Comparison of ENCODE assay signal across 8 mouse cellular contexts in genomic region chr9:73040080-73040479, GRCm38 (mm10). TPM values are rescaled to one million over a fixed set of nuclear protein-coding genes. Genes with fewer than 3 reads are reported as not detected.
DNase-seq lines count a peak whose midpoint lies in the region; ATAC-seq and TF ChIP-seq lines count a peak whose summit lies in the region.

TSS of gene Pigb (minus strand) at chr9:73040378.

- H3K9me3 ChIP-seq in forebrain, embryonic 16.5 days (ENCODE audit: control insufficient read depth, low read length): no peaks in the 10 kb centered on the region
- H3K9me3 ChIP-seq in limb, embryonic 14.5 days (ENCODE audit: control insufficient read depth, low read length): no peaks in the 10 kb centered on the region

- no peaks in the 10 kb centered on the region for H3K27me3 ChIP-seq in forebrain, embryonic 16.5 days (replicated peaks; ENCODE audit: control insufficient read depth, insufficient read depth, low read length)
- H3K27me3 ChIP-seq in limb, embryonic 14.5 days (ENCODE audit: control insufficient read depth, insufficient read depth, low read length): no peaks in the 10 kb centered on the region

- peak within 1 kb of the TSS; percentile 96 for H3K4me3 ChIP-seq in forebrain, embryonic 16.5 days (replicated peaks; ENCODE audit: low read length)
- peak within 1 kb of the TSS; percentile 78 for H3K4me3 ChIP-seq in limb, embryonic 14.5 days (replicated peaks; ENCODE audit: low read length)

- ATAC-seq in forebrain, embryonic 16.5 days: no peak
- no peak for ATAC-seq in limb, embryonic 14.5 days (ENCODE audit: low FRiP score, low read depth)

- H3K36me3 ChIP-seq in forebrain, embryonic 16.5 days (ENCODE audit: control insufficient read depth, insufficient read depth): no peaks in the 10 kb centered on the region
- peaks cover 10% of the 10 kb centered on the region for H3K36me3 ChIP-seq in limb, embryonic 14.5 days (ENCODE audit: control insufficient read depth, insufficient read depth, low read length)

- no peak for DNase-seq in left cerebral cortex, adult 18-20 months (ENCODE audit: low spot score in 2 of 2)
- no peak for DNase-seq in left cerebral cortex, adult 11 months (ENCODE audit: low spot score)
- no peak for DNase-seq in adrenal gland, adult 8-10 months
- no peak for DNase-seq in limb, embryonic 14.5 days (ENCODE audit: low spot score)
- DNase-seq in ovary, postnatal 14 days (ENCODE audit: low spot score): no peak
- no peak for DNase-seq in embryo, embryonic 11 days
- DNase-seq in gastrocnemius, adult 18-20 months (ENCODE audit: low spot score): no peak

- no peak for TF ChIP-seq POLR2A in limb, embryonic 14.5 days (IDR thresholded peaks at IDR 0.05; ENCODE audit: borderline replicate concordance, extremely low read depth, insufficient read depth, insufficient read length)

- H3K4me1 ChIP-seq in forebrain, embryonic 16.5 days (replicated peaks; ENCODE audit: control insufficient read depth, insufficient read depth, low read length): peaks cover 24% of the 10 kb centered on the region
- peaks cover 15% of the 10 kb centered on the region for H3K4me1 ChIP-seq in limb, embryonic 14.5 days (ENCODE audit: control insufficient read depth, insufficient read depth, low read length)

- WGBS in forebrain, embryonic 16.5 days: 32% methylated on average over 6 of the region's 6 CpGs
- 29% methylated on average over 6 of the region's 6 CpGs for WGBS in limb, embryonic 14.5 days

- peak within 1 kb of the TSS; percentile 82 for H3K4me2 ChIP-seq in forebrain, embryonic 16.5 days (ENCODE audit: low read length)
- H3K4me2 ChIP-seq in limb, embryonic 14.5 days (replicated peaks; ENCODE audit: low read depth, low read length, severe bottlenecking): peak within 1 kb of the TSS; percentile 90

- H3K27ac ChIP-seq in forebrain, embryonic 16.5 days (ENCODE audit: low read length): peak within 1 kb of the TSS; percentile 86
- H3K27ac ChIP-seq in limb, embryonic 14.5 days (replicated peaks; ENCODE audit: low read depth, low read length): peak within 1 kb of the TSS; percentile 72

- H3K9ac ChIP-seq in forebrain, embryonic 16.5 days (replicated peaks; ENCODE audit: low read depth, low read length): peak within 1 kb of the TSS; percentile 86
- H3K9ac ChIP-seq in limb, embryonic 14.5 days (ENCODE audit: low read depth, low read length, severe bottlenecking): peak within 1 kb of the TSS; percentile 83

RNA-seq across cellular contexts. Expression of gene Pigb, which starts in this region (rescaled TPM):
- 10 to 100 TPM; 12.4 to 13.5 TPM for total RNA-seq in left cerebral cortex, adult 18-20 months (2021)
- 10 to 100 TPM; 15.5 to 26.6 (median 17.7) TPM for total RNA-seq in adrenal gland, adult 8-10 months (2022)
- polyA plus RNA-seq in forebrain, embryonic 16.5 days (2015; fragmentation: Nextera tagmentation; extraction: Ambion mirVana): 13.6 and 14.3 TPM in 2 replicates
- polyA plus RNA-seq in limb, embryonic 14.5 days (2012; rRNA removed): 20.8 and 23.1 TPM in 2 replicates
- polyA plus RNA-seq in limb, embryonic 14.5 days (2014; fragmentation: Nextera tagmentation; extraction: Ambion mirVana): 15.2 and 17.2 TPM in 2 replicates
- total RNA-seq in gastrocnemius, adult 18-20 months (2021): 1 to 10 TPM; 3.3 to 3.7 TPM
